Mouse (Mus musculus): ENCODE measurements around the gene Eif5a. TPM values are rescaled to one million over a fixed set of nuclear protein-coding genes. Genes with fewer than 3 reads are reported as not detected.
A peak's percentile ranks its signal among the peaks of the same experiment; 100 is the strongest.
"Not testable (repeated sequence)": the region's sequence is repeated elsewhere in the genome, so short reads cannot be mapped to it uniquely, and the experiment has no call there.

Eif5a gene
- polyA plus RNA-seq, 1 experiment from 2014 or later: 1,601 TPM

GRCm38 (mm10) chr11:69956218-69956617 lies 34.5 kb upstream of the Eif5a start:
- Histone ChIP-seq H3K9ac (no peak overlapping the region), H3K9me3 (no peaks in the 10 kb centered on the region), H3K27me3 (peaks cover 17% of the 10 kb centered on the region), H3K27ac (no peak overlapping the region), H3K4me3 (no peak overlapping the region), H3K4me1 (no peaks in the 10 kb centered on the region), H3K36me3 (no peaks in the 10 kb centered on the region), H3K4me2 (no peak overlapping the region)
- 58% methylated on average over 1 of the region's 1 CpGs for WGBS
- no peak for ATAC-seq (ENCODE audit: insufficient number of reproducible peaks, low FRiP score, low TSS enrichment, low read depth)

GRCm38 (mm10) chr11:69955618-69956017 lies 33.9 kb upstream of the Eif5a start:
- peaks cover 17% of the 10 kb centered on the region for H3K27me3 ChIP-seq
- not testable (repeated sequence) for H3K27ac ChIP-seq; H3K9ac ChIP-seq; H3K4me3 ChIP-seq; H3K36me3 ChIP-seq; H3K4me2 ChIP-seq; H3K9me3 ChIP-seq; H3K4me1 ChIP-seq; ATAC-seq (ENCODE audit: insufficient number of reproducible peaks, low FRiP score, low TSS enrichment, low read depth)
- 65% methylated on average over 4 of the region's 4 CpGs for WGBS

GRCm38 (mm10) chr11:69953267-69953915 lies 31.6 kb upstream of the Eif5a start:
- WGBS: 53% methylated on average over 11 of the region's 11 CpGs
- Histone ChIP-seq H3K4me1 (peaks cover 4% of the 10 kb centered on the region), H3K9me3 (no peaks in the 10 kb centered on the region), H3K4me3 (no peak overlapping the region), H3K36me3 (no peaks in the 10 kb centered on the region), H3K27me3 (peaks cover under 1% of the 10 kb centered on the region; the same call in 1 of the 2 replicates), H3K4me2 (no peak overlapping the region), H3K27ac (no peak overlapping the region), H3K9ac (no peak overlapping the region)
- ATAC-seq (ENCODE audit: insufficient number of reproducible peaks, low FRiP score, low TSS enrichment, low read depth): no peak

GRCm38 (mm10) chr11:69952274-69952673 lies 30.5 kb upstream of the Eif5a start:
- 37% methylated on average over 1 of the region's 1 CpGs for WGBS
- no peaks in the 10 kb centered on the region for H3K27me3 ChIP-seq

GRCm38 (mm10) chr11:69950807-69951459 lies 29.2 kb upstream of the Eif5a start:
- ATAC-seq (ENCODE audit: insufficient number of reproducible peaks, low FRiP score, low TSS enrichment, low read depth): no peak
- Histone ChIP-seq H3K4me2 (no peak overlapping the region), H3K27me3 (no peaks in the 10 kb centered on the region)

More at GRCm38 (mm10) chr11:69952274-69952673, 30.5 kb upstream of the Eif5a start:
- Histone ChIP-seq H3K9ac (no peak overlapping the region), H3K4me3 (no peak overlapping the region), H3K4me2 (no peak overlapping the region), H3K27ac (no peak overlapping the region), H3K4me1 (peaks cover 14% of the 10 kb centered on the region), H3K9me3 (no peaks in the 10 kb centered on the region), H3K36me3 (no peaks in the 10 kb centered on the region)
- ATAC-seq (ENCODE audit: insufficient number of reproducible peaks, low FRiP score, low TSS enrichment, low read depth): no peak

GRCm38 (mm10) chr11:69948763-69949150 lies 27.0 kb upstream of the Eif5a start:
- Histone ChIP-seq H3K9ac (peak overlapping the region; percentile 27; the same call in 1 of the 2 replicates), H3K4me1 (peaks cover 27% of the 10 kb centered on the region), H3K9me3 (no peaks in the 10 kb centered on the region), H3K27me3 (no peaks in the 10 kb centered on the region), H3K4me3 (peak overlapping the region; percentile 56), H3K4me2 (peak overlapping the region; percentile 70), H3K27ac (peak overlapping the region; percentile 86), H3K36me3 (peaks cover 18% of the 10 kb centered on the region)
- ATAC-seq (ENCODE audit: insufficient number of reproducible peaks, low FRiP score, low TSS enrichment, low read depth): peak; percentile 45
- 1% methylated on average over 14 of the region's 14 CpGs for WGBS

More at GRCm38 (mm10) chr11:69950807-69951459, 29.2 kb upstream of the Eif5a start:
- H3K9ac ChIP-seq: no peak overlapping the region
- no peaks in the 10 kb centered on the region for H3K9me3 ChIP-seq
- H3K4me1 ChIP-seq: peaks cover 27% of the 10 kb centered on the region
- 37% methylated on average over 4 of the region's 4 CpGs for WGBS
- H3K27ac ChIP-seq: no peak overlapping the region
- H3K4me3 ChIP-seq: no peak overlapping the region
- H3K36me3 ChIP-seq: no peaks in the 10 kb centered on the region

- H3K27ac ChIP-seq: peak within 1 kb of the TSS; percentile 86
- H3K27me3 ChIP-seq: no peaks in the 10 kb centered on the region
- under 1% methylated on average over 33 of the region's 34 CpGs for WGBS
- H3K4me1 ChIP-seq: peaks cover 27% of the 10 kb centered on the region
- ATAC-seq (ENCODE audit: insufficient number of reproducible peaks, low FRiP score, low TSS enrichment, low read depth): peak; percentile 90
- peak within 1 kb of the TSS; percentile 29; the same call in 1 of the 2 replicates for H3K9ac ChIP-seq
- H3K4me2 ChIP-seq: peak within 1 kb of the TSS; percentile 70
- peaks cover 21% of the 10 kb centered on the region for H3K36me3 ChIP-seq
- H3K9me3 ChIP-seq: no peaks in the 10 kb centered on the region
- peak within 1 kb of the TSS; percentile 56 for H3K4me3 ChIP-seq
Measured at GRCm38 (mm10) chr11:69948066-69948762, 26.5 kb upstream of the Eif5a start, which contains the start of gene Slc2a4. Gene Slc2a4, minus strand, starts transcription at chr11:69948188.

- H3K4me1 ChIP-seq: peaks cover 27% of the 10 kb centered on the region
- H3K4me2 ChIP-seq: peak overlapping the region; percentile 70
- peak overlapping the region; percentile 29; the same call in 1 of the 2 replicates for H3K9ac ChIP-seq
- peaks cover 28% of the 10 kb centered on the region for H3K36me3 ChIP-seq
- H3K9me3 ChIP-seq: no peaks in the 10 kb centered on the region
- H3K4me3 ChIP-seq: peak overlapping the region; percentile 56
- peak overlapping the region; percentile 86 for H3K27ac ChIP-seq
- ATAC-seq (ENCODE audit: insufficient number of reproducible peaks, low FRiP score, low TSS enrichment, low read depth): peak; percentile 43; the same call in 1 of the 2 replicates
- WGBS: 3% methylated on average over 28 of the region's 29 CpGs
- no peaks in the 10 kb centered on the region for H3K27me3 ChIP-seq
Measured at GRCm38 (mm10) chr11:69947337-69948065, 25.7 kb upstream of the Eif5a start.

GRCm38 (mm10) chr11:69945997-69946891 lies 24.5 kb upstream of the Eif5a start:
- H3K4me2 ChIP-seq: peak overlapping the region; percentile 70
- peaks cover 30% of the 10 kb centered on the region for H3K36me3 ChIP-seq
- H3K27ac ChIP-seq: no peak overlapping the region
- no peak for ATAC-seq (ENCODE audit: insufficient number of reproducible peaks, low FRiP score, low TSS enrichment, low read depth)
- no peak overlapping the region for H3K9ac ChIP-seq
- 0 out of 2 replicates have a peak overlapping the region, but pooled peaks have one; percentile 56 for H3K4me3 ChIP-seq
- peaks cover 27% of the 10 kb centered on the region for H3K4me1 ChIP-seq
- no peaks in the 10 kb centered on the region for H3K27me3 ChIP-seq
- no peaks in the 10 kb centered on the region for H3K9me3 ChIP-seq
- WGBS: 86% methylated on average over 18 of the region's 18 CpGs

- no peaks in the 10 kb centered on the region for H3K27me3 ChIP-seq
- H3K4me1 ChIP-seq: peaks cover 27% of the 10 kb centered on the region
- H3K4me3 ChIP-seq: no peak overlapping the region
- H3K4me2 ChIP-seq: no peak overlapping the region
- H3K36me3 ChIP-seq: peaks cover 30% of the 10 kb centered on the region
- no peak overlapping the region for H3K27ac ChIP-seq
- H3K9me3 ChIP-seq: no peaks in the 10 kb centered on the region
- H3K9ac ChIP-seq: no peak overlapping the region
- no peak for ATAC-seq (ENCODE audit: insufficient number of reproducible peaks, low FRiP score, low TSS enrichment, low read depth)
- 79% methylated on average over 13 of the region's 13 CpGs for WGBS
Measured at GRCm38 (mm10) chr11:69945216-69945615, 23.5 kb upstream of the Eif5a start.

All from limb, embryonic 15.5 days (tissue).